Mouse (Mus musculus) liver (tissue): ENCODE measurements around the gene Gcm1.
"Not testable (repeated sequence)": the region's sequence is repeated elsewhere in the genome, so short reads cannot be mapped to it uniquely, and the experiment has no call there.

Experiments
- DNase-seq: peaks from one replicate; pipeline ENCODE4 v3.0.0-alpha.2; 2020; ENCODE audit warnings: mixed read lengths

Gcm1 gene

DNA sequence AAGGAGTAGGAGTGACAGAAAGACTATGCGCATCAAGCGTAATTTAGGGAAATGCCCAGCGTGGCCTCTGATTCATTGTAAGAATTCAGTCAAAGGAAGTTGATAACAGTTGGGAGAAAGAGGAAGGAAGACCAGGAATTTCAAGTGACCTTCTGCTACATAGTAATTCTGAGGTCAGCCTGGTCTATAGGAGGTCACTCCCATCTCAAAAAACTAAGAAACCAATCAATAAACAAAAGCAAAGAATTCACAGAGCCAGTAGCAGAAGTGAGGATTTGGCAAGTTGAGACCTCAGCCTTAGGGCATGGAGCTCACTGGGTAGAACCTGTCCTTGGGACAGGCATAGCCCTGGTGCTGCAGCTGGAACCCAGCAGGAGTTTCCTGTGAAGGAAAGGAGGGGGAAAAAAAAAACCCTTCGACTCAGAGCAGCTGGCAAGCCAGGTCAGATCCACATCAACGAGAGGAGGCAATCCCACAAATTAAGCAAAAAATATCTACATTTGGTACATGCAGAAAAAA lies 1.2 kb upstream of the Gcm1 start:
- DNase-seq = no peak

DNA sequence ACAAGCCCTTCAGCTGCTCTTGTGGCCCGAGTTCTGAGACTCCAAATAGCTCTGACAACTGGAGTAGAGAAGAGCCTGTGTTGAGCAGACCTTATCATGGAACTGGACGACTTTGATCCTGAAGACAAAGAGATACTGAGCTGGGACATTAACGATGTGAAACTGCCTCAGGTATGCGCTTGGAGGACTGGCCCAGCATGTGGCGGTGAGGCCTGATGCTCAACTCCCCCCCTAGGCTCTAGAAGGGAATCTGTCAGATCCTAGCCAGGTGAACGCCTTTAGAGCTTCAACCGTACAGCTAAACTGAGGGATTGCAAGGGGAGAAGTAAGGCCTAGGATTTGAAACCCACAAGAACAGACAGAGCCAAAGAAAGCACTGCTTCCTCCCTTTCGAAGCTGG lies 2.1 kb downstream of the Gcm1 start:
- DNase-seq = no peak

DNA sequence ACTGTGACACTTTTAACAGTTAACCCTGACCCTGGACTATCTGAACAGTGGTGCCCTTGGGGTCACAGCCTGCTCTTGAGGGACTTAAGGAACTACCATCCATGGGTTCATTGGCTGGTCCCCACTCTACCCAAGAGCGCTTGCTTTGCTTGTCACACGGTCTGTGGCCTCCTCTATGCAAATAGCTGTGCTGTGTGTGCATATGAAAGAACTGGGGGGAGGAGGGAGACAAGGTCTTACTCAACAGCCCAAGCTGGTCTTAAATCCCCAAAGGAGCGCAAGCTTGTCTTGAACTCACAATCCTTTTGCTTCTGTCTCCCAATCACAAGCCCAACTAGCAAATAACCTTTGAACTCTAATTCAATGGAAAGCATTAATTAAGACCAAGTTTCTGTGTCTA lies 2.6 kb downstream of the Gcm1 start:
- no peak for DNase-seq

DNA sequence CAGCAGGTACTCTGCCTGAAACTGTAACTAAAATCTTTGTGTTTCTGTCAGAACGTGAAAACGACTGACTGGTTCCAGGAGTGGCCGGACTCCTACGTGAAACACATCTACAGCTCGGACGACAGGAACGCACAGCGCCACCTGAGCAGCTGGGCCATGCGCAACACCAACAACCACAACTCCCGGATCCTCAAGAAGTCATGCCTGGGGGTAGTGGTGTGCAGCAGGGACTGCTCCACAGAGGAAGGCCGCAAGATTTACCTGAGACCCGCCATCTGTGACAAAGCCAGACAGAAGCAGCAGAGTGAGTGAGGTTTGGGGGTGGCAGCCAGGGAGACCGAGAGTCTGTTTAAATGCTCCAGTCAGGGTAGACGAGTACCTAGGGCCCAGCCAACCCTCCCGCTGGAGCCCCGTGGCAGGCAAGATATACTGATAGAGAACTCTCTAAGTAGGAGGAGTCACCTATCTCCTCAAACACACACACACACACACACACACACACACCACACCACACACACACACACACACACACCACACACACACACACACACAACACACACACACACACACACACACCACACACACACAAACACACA lies 7.9 kb downstream of the Gcm1 start:
- peak; percentile 48 for DNase-seq

DNA sequence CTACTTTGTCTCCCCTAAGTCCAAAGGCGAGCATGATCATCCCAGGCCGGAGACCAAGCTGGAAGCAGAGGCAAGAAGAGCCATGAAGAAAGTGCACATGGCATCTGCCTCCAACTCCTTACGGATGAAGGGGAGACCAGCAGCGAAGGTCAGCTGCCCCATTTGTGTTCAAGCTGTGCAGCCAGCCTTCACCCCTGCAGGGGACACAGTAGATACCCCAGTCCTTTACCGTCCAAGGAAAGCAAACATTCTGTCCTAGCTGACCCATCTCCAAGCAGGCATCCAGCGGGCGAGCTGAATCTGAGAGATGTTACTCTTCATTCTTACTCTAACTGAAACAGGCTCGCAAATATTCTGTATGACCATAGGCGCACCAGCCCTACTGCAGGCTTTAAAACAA lies 10.7 kb downstream of the Gcm1 start:
- no peak for DNase-seq

DNA sequence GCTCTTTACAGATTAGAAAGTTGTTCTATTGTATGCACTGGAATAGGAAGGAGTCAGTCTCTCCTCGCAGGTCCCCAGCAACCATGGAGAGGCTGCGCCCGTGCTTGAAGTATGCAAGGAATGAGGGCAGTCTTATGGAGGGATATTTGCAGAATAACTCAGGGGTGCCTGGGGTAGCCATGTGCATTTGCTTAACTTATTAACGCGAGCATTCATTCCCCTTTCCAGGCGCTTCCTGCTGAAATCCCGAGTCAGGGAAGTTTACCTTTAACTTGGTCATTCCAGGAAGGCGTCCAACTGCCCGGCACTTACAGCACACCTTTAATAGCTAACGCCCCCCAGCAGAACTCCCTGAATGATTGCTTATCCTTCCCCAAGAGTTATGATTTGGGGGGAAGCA lies 12.4 kb downstream of the Gcm1 start:
- DNase-seq = no peak

DNA sequence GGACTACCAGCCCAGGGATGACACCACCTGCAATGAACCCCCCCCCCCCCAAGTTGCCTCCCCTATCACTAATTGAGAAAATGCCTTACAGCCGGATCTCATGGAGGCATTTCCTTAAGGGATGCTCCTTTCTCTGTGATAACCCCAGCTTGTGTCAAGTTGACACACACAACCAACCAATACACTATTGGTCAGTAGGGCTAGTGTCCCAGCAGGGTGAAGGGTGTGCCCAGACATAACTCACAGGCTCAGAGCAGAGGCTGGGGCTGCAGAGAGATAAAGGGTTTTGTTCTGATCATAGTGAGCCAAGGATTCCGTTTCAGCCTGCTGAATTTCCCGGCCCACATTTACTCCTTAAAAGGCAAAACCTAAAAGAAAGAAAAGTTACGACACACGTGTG lies 18.8 kb downstream of the Gcm1 start:
- no peak for DNase-seq

DNA sequence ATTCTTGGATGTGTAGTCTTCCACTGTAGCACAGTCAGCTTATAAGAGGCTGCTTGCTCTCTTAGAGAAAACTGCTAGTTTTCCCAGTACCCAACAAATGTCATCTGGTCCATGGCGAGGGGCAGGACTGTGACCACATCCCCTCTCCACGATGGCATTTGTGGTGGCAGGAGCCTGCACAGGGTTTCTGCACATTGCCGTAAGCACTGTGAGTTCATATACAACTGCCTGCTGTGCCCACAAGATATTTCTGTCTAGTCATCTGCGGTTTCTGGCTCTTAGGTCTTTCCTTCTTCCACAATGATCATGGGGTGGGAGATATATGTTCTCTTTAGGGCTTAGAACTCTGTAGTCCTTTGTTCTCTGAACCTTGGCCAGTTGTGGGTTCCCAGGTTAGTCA lies 19.9 kb downstream of the Gcm1 start:
- no peak for DNase-seq

DNA sequence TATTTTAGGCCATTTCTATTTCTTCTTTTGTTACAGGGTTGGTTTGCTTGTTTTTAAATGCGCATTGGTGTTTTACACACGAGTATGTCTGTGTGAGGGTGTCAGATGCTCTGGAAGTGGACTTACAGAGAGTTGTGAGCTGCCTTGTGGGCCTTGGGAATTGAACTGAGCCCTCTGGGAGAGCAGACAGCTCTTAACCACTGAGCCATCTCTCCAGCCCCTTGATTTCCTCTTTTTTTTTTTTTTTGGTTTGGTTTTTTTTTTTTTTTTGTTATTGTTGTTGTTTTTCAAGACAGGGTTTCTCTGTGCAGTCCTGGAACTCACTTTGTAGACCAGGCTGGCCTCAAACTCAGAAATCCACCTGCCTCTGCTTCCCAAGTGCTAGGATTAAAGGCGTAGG lies 21.6 kb downstream of the Gcm1 start:
- not testable (repeated sequence) for DNase-seq

DNA sequence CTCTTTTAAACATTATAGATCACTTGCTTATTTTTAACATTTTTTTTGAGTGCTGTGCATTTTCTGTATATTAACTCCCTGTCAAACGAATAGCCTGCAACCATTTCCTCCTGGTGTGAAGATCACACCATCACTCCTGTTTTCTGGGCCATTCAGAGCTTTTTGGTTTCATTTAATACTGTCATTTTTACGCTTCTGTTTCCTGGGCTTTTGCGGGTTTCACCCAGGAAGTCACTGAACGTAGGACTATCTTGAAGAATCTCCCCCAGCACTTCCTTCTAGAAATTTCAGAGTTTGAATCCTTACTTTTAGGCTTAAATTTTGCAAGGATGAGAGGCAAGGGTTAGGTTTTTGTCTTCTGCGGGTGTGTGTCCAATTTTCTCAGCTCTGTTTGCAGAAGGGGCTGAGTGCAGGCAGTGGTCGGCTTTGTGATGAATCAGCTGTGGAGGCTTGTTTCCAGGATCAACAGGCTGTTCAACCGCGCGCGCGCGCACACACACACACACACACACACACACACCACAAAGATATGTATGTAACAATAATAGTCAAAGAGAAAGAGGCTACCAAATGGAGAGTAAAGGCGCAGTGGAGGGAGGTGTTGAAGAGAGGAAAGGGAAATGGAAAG lies 22.1 kb downstream of the Gcm1 start:
- no peak for DNase-seq

DNA sequence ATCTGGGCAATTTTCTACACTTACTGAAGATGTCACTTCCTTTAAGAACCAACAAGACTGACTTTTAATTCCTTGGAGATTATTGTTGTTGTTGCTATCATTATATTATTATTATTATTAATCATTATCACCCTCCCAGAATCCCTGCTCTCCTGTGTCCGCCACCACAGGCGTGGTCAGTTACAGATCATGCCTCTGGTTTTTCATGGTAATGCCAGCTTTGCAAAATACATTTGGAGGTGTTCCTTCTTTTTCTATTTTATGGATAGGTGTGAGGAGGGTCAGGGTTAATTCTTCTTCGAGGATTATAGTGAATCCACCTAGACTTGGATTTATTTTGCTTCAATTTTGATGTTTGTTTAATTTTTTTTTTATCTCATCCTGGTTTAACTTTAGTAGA lies 23.5 kb downstream of the Gcm1 start:
- DNase-seq = no peak

DNA sequence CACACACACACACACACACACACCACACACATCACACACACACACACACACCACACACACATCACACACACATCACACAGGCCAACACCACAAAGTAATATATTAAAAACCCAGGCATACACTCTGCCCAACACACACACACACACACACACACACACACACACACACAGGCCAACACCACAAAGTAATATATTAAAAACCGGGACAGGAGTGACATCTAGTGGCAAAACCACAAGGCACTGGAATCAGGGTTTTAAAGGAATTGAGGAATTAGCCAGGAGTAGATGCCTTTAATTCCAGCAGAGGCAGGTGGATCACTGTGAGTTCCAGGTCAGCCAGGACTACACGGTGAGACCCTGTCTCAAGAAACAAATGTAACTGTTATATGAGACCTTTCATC lies 26.5 kb downstream of the Gcm1 start:
- no peak for DNase-seq

DNA sequence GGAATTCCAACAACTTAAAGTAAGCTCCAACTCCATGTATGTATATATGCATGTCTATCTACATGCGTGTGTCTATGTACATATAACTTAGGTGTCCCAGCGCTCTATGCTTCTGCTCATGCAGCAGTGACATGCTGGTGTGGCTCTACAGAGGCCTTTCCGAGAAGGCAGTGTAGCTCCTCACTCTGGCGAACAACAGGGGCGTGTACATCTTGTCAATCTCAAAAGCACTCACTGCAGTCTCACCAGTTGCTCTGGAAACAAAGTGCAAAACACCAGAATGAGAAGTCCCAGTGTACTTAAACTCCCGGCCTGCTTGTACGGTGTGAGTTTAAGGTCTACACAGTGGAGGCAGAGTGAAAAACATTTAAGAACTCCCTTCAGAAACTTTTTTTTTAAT lies 30.1 kb downstream of the Gcm1 start:
- DNase-seq = no peak

DNA sequence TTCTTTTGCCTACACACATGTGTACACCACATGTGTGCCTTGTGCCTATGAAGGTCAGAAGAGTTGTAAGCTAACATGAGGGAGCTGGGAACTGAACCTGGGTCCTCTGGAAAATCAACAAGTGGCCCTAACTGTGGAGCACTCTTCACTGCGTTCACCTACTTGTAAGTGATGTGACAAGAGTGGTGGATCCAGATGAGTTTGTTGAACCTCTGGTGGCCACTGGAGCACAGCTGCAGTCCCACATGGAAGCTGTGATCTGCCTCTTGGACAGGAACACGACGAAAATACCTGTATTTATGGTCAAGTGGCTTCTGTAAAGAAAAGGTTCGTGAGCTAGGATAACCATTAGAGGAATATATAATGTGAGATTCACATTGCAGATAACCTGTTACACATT lies 32.6 kb downstream of the Gcm1 start:
- no peak for DNase-seq

DNA sequence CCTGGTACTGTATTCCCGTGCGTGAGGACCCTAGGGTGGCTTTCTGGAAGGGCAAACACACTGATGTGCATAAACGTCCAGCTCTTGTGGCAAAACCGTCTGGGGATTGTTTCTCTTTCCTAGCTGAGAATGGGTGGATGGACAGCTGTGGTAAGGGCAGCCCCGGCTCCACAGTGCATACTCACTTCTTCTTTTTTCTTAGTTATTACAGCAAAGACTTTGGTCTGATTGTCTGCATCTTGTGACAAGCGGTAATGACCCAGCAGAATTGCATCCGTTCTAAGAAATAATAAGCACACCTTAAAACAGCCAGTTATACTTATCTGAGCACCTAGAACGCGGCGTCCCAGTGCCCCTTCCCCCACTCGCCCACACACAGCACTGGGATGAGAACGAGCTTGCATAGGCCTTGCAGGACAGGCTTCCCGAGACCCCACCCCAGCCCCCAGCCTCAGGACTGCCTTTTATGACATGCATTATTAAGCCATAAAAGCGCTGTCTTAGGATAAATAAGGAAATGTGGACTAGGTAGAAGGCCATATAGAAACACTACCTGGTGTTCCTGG lies 34.1 kb downstream of the Gcm1 start:
- no peak for DNase-seq

DNA sequence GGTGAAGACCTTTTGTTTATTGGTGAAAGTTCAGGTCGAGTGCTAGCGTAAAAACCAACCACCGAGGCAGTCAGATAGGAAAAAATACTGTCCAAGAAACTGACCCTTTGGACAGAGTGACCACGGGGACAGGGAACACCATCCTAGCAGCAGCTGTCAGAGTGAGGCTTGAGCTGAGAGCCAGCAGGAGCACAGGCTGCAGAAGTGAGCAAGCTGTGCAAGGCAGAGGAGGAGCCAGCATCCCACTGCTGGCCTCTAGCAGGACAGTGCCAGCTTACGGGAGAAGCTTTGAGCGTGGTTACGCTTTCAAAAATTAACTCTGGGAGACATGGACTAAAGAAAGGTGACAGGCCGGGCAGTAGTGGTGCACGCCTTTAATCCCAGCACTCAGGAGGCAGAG lies 36.0 kb downstream of the Gcm1 start:
- DNase-seq = no peak

DNA sequence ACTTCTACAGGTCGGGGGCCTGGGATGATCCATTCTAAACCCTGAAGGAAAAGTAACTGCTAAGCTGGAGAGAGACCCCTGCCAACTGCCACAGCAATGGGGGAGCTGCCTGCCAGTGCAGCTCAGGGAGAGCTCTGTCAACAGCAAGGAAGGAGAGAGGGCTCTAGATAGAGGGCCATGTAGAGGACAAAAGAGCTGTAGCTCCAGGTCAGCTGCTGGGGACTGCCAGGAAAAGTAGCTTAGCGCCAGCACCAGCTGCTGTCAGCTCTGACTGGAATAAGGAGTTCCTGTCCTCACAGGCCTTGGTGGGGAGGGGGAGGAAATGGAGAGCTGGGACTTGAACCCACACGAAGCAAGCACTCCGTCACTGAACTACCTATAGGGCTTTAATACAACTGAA lies 36.8 kb downstream of the Gcm1 start:
- DNase-seq = no peak

DNA sequence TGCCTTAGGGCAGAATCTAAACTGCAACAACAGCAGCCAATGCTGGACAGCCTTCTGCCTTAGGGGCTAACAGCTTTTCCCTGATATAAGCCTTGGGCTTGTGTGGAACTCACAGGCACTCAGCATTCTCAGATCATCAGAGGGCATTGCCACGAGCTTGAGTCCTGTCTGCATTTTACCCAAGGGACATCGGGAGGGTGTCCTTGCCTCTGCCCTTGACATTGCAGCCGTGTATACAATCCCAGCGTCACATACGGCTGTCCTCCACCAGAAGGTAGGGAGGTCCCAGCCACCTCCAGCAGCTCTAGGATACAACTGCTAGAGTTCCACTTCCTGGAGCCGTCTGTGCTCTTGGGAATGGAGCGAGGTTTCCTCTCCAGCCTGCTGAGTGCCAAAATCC lies 37.2 kb downstream of the Gcm1 start:
- no peak for DNase-seq

DNA sequence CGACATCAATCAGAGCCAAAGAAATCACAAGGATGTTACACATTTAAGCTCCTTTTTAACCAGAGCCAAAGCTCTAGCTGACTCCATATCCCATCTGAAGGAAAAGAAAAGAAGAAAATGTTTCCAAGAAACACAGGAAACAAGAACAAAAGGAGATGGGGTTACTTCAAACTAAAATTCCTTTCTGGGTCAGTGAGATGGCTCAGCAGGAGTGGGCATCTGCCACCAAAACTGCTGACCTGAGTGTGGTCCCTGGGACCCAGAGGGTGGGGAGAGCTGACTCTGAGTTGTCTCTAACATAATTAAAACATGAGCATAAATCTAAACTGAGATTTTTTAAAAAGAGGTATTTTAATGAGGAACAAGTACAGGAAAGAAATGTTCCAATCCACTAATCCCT lies 38.2 kb downstream of the Gcm1 start:
- DNase-seq = no peak

DNA sequence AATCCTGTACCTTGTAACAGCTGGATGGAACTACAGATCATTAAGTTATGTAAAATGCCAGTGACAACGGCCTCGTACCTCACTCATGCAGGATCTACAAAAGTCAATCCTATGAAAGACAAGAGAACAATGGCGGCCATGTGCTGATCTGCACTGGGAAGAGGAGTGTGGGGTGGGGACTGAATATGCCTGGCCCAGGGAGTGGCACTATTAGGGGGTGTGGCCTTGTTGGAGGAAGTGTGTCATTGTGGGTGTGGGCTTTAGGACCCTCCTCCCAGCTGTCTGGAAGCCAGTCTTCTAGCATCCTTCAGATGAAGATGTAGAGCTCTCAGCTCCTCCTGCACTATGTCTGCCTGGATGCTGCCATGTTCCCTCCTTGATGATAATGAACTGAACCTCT lies 38.9 kb downstream of the Gcm1 start:
- no peak for DNase-seq

DNA sequence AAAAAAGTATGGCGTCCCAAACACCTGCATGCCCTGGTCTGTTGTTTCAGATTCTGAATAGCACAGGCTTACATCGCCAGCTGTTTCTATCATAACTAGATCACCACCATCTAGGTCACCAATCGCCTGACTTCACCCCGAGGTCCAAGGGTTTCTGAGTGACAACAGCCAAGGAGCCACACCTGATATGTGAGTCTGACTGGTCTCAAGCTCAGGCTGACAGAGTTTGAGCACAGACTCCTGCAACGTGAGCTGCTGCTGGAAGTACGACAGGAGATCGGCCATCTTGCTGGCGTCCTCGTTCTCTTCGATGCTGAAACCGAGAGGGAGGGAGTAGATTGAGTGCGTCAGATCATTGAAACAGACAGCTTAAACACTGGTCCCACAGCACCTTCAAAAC lies 44.0 kb downstream of the Gcm1 start:
- DNase-seq = no peak

DNA sequence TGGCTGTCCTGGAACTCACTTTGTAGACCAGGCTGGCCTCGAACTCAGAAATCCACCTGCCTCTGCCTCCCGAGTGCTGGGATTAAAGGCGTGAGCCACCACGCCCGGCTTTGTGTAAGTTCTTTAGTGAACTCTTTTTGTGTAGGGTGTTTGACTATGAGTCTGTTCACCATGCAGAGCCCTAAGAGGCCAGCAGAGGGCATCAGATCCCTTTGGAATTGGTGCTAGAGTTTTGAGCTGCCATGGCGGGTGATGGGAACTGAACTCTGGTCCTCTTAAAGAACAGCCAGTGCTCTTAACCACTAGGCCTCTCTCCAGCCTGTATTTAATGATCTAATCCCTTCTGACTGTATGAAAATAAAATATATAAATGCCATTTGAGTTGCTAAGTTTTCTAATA lies 44.7 kb downstream of the Gcm1 start:
- DNase-seq = peak; percentile 33

DNA sequence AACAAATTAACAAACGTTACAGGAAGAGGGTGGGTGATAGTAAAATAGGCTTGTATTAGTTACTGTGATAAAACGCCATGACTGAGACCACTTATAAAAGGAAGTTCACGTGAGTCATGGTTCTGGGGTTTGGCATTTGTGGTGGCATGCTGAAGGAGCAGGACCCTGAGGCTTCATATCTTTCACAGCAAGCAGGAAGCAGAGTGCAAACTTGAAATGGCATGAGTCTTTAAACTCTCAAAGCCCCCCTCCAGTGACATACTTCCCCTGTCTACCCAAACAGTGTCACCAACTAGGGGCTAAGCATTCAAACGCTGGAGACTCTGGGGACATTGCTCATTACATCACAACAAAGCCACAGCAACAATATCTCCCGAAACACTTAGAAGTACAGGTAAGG lies 49.2 kb downstream of the Gcm1 start:
- DNase-seq = no peak

DNA sequence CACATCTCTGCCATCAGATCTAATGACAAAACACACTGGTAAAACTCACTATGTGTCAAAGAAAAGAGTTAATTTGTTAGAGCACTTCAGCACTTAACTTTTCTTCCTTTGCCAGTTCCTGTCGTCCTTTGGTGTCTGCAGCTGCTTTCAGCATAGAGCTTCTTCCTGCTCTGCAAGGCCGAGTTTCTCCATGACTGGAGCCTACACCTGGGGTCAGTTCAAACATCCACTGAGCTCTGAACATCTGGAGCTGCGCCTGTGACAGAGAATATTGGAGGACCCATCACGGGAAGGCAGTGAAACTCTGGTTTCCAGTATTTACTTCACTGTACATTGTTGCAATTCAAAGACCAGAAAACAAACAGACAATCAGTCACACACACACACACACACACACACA lies 49.7 kb downstream of the Gcm1 start:
- DNase-seq = no peak
